Mouse (Mus musculus): ENCODE data around the gene Matk. TPM values are rescaled to one million over a fixed set of nuclear protein-coding genes. Genes with fewer than 3 reads are reported as not detected.
"Not testable (repeated sequence)": the region's sequence is repeated elsewhere in the genome, so short reads cannot be mapped to it uniquely, and the experiment has no call there.

Matk gene
- 2.6 and 4.0 TPM in 2 replicates for polyA plus RNA-seq (2014; fragmentation: Nextera tagmentation; extraction: Ambion mirVana)

DNA sequence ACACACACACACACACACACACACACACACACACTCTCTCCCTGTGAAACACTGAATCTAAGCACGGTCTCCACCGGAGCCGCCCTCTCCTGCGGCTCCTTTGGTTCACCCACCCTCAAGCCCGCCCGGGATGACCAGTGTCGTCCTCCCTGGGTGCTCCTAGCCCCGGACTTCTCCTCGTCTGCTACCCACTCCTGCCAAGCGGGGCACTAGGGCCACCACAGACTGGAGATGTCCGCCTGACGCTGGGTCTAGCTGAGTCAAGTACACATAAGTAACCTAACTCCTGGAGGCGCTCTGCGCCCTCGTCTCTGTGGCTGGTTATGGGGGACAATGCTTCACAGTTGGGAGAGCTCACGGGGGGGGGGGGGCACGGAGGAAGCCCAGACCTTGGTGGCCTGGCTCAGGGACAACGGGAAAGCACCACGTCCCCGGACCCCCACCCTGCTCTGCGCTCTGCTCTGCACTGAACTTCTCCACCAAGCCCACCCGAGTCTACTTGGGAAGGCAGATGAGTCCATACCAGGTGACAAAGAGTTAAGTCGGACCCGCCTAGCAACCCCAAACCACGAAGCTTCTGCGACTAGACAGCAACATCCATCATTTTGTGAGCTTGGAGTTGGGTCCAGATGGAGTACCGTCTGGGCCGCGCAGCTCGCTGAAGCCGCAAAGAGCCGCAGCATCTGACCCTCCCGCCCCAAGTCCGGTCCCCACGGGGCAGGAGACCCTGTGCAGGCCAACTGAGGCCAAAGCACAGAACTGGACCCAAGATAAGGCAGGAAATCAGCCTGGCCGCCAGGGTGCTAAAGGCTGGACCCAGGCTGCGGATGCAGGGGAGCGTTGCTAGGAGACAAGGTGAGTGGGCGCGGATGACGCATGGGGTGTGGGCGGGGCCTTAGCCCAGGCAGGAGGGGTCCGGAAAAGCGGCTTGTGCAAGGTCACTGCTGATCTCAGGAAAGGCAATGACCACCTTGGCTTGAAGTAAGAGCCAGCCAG, at the start of gene Matk:
Gene Matk (plus strand): TSS at position 512 of the 996 bp plus-strand sequence.
- no peak within 1 kb of the TSS for H3K4me3 ChIP-seq (ENCODE audit: low read depth, low read length)
- 0 out of 2 replicates have a peak within 1 kb of the TSS, but pooled peaks have one; percentile 14 for H3K4me2 ChIP-seq (ENCODE audit: low read depth, low read length)
- peaks cover 33% of the 10 kb centered on the region for H3K27me3 ChIP-seq (ENCODE audit: control insufficient read depth, insufficient read depth, low read length)
- ATAC-seq (replicated peaks; ENCODE audit: insufficient number of reproducible peaks, low FRiP score, low TSS enrichment, low read depth) (0 out of 2 replicates have a peak, but pooled peaks have one; percentile 16), DNase-seq (ENCODE audit: low spot score) (peak; percentile 76)
- peaks cover 2% of the 10 kb centered on the region; the same call in 1 of the 2 replicates for H3K4me1 ChIP-seq (ENCODE audit: control insufficient read depth, insufficient read depth, low read length)
- H3K36me3 ChIP-seq (replicated peaks; ENCODE audit: control insufficient read depth, insufficient read depth, low read depth, low read length) = no peaks in the 10 kb centered on the region
- WGBS = 7% methylated on average over 43 of the region's 44 CpGs
- H3K27ac ChIP-seq (replicated peaks; ENCODE audit: low read depth, low read length) = no peak within 1 kb of the TSS
- no peaks in the 10 kb centered on the region for H3K9me3 ChIP-seq (replicated peaks; ENCODE audit: control insufficient read depth, low read length)
- peak within 1 kb of the TSS; percentile 9; the same call in 1 of the 2 replicates for H3K9ac ChIP-seq (replicated peaks; ENCODE audit: low read length)

DNA sequence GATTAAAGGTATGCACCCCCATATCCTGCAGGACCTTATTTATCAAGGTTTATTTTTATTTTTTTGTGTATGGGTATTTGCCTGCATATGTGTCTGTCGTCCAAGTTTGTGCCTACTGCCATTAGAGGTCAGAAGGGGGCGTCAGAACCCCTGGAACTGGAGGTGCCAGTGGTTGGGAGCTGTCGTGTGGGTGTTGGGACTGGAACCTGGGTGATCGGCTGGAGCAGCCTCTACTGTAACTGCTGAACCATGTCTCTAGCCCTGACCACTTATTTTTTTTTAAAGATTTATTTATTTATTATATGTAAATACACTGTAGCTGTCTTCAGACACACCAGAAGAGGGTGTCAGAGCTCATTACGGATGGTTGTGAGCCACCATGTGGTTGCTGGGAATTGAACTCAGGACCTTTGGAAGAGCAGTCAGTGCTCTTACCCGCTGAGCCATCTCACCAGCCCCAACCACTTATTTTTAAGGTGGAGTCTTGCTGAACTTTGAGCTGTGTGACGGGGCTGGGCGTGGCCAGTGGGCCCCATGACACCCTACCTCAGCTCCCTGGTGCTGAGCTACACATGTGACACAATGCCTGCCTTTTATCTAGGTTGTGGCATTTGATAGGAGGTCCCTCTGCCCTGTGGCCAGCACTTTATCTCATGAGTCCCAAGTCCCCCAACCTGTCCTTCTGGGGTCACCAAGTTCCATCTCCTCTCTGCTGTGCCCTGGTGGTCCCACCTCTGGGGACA, 49.6 kb upstream of the Matk start:
- 71% methylated on average over 8 of the region's 8 CpGs for WGBS

DNA sequence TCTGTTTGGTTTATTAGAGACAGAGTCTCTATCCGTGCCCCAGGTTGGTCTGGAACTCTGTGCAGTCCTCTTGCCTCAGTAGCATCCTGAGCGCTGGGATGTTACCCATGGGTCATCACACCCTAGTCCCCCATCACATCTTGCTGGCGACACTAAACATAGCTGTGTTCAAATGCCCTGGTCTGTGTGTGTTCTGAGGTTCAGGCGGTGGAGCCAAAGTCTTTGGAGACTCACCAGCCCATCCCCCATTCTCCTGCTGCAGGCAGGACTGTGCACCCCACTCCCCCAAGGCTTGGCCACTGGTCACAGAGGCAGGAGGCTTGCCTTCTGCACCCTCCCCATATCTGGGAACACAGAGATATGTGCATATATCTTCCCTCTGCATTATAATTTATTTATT, 48.6 kb upstream of the Matk start:
- no peak for ATAC-seq (replicated peaks; ENCODE audit: insufficient number of reproducible peaks, low FRiP score, low TSS enrichment, low read depth)
- Histone ChIP-seq H3K27ac (replicated peaks; ENCODE audit: low read depth, low read length) (no peak overlapping the region), H3K36me3 (replicated peaks; ENCODE audit: control insufficient read depth, insufficient read depth, low read depth, low read length) (no peaks in the 10 kb centered on the region), H3K9ac (replicated peaks; ENCODE audit: low read length) (no peak overlapping the region), H3K4me2 (ENCODE audit: low read depth, low read length) (no peak overlapping the region), H3K27me3 (ENCODE audit: control insufficient read depth, insufficient read depth, low read length) (no peaks in the 10 kb centered on the region), H3K9me3 (replicated peaks; ENCODE audit: control insufficient read depth, low read length) (no peaks in the 10 kb centered on the region), H3K4me1 (ENCODE audit: control insufficient read depth, insufficient read depth, low read length) (no peaks in the 10 kb centered on the region), H3K4me3 (ENCODE audit: low read depth, low read length) (no peak overlapping the region)
- no peak for DNase-seq (ENCODE audit: low spot score)
- 70% methylated on average over 4 of the region's 4 CpGs for WGBS

More for the DNA sequence above, 49.6 kb upstream of the Matk start:
- Histone ChIP-seq H3K4me1 (ENCODE audit: control insufficient read depth, insufficient read depth, low read length) (no peaks in the 10 kb centered on the region), H3K4me2 (ENCODE audit: low read depth, low read length) (no peak overlapping the region), H3K27ac (replicated peaks; ENCODE audit: low read depth, low read length) (no peak overlapping the region), H3K36me3 (replicated peaks; ENCODE audit: control insufficient read depth, insufficient read depth, low read depth, low read length) (no peaks in the 10 kb centered on the region), H3K27me3 (ENCODE audit: control insufficient read depth, insufficient read depth, low read length) (no peaks in the 10 kb centered on the region), H3K4me3 (ENCODE audit: low read depth, low read length) (no peak overlapping the region), H3K9me3 (replicated peaks; ENCODE audit: control insufficient read depth, low read length) (no peaks in the 10 kb centered on the region), H3K9ac (replicated peaks; ENCODE audit: low read length) (no peak overlapping the region)
- ATAC-seq (replicated peaks; ENCODE audit: insufficient number of reproducible peaks, low FRiP score, low TSS enrichment, low read depth) (no peak), DNase-seq (ENCODE audit: low spot score) (no peak)

DNA sequence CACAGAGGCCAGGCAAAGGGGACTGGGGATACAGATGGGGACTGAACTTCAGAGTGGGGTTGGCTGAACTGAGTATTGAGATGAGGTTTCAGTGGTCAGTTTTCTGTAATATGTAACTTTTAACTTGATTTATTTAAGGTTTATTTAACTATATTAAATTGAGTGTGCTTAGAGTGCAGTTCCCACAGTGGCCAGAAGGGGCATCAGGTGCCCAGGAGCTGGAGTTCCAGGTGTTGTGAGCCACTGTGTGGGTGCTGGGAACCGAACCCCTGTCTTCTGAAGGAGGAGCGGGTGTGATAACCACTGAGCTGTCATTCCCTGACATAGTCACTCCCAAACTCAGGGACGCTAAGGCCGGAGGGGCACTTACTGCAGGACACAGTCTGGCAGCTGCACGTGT, 42.6 kb upstream of the Matk start:
- WGBS = 93% methylated on average over 5 of the region's 5 CpGs
- H3K9ac ChIP-seq (replicated peaks; ENCODE audit: low read length) = no peak overlapping the region
- DNase-seq (ENCODE audit: low spot score) (no peak), ATAC-seq (replicated peaks; ENCODE audit: insufficient number of reproducible peaks, low FRiP score, low TSS enrichment, low read depth) (no peak)
- no peak overlapping the region for H3K4me2 ChIP-seq (ENCODE audit: low read depth, low read length)
- H3K4me3 ChIP-seq (ENCODE audit: low read depth, low read length) = no peak overlapping the region
- H3K4me1 ChIP-seq (ENCODE audit: control insufficient read depth, insufficient read depth, low read length) = no peaks in the 10 kb centered on the region
- H3K27me3 ChIP-seq (ENCODE audit: control insufficient read depth, insufficient read depth, low read length) = no peaks in the 10 kb centered on the region
- H3K36me3 ChIP-seq (replicated peaks; ENCODE audit: control insufficient read depth, insufficient read depth, low read depth, low read length) = no peaks in the 10 kb centered on the region; the same call in 1 of the 2 replicates
- no peak overlapping the region for H3K27ac ChIP-seq (replicated peaks; ENCODE audit: low read depth, low read length)
- no peaks in the 10 kb centered on the region; the same call in 1 of the 2 replicates for H3K9me3 ChIP-seq (replicated peaks; ENCODE audit: control insufficient read depth, low read length)

DNA sequence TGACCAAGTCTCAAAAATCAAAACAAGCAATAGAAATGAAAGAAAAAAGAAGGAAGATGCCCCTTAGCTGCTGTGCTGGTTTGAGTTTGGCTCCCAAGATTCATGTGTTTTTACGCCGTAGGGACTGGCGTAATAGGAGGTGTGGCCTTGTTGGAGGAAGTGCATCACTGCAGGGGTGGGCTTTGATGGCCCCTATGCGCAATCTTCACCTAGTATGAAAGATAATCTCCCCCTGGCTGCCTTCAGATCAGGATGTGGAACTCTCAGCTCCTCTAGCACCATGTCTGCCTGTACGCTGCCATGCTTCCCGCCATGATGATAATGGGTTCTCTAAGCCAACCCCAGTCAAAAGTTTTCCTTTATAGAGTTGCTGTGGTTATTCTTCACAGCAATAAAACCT, 36.5 kb upstream of the Matk start:
- H3K4me1 ChIP-seq (ENCODE audit: control insufficient read depth, insufficient read depth, low read length) = no peaks in the 10 kb centered on the region
- no peaks in the 10 kb centered on the region for H3K27me3 ChIP-seq (ENCODE audit: control insufficient read depth, insufficient read depth, low read length)
- H3K27ac ChIP-seq (replicated peaks; ENCODE audit: low read depth, low read length) = no peak overlapping the region
- no peak overlapping the region for H3K9ac ChIP-seq (replicated peaks; ENCODE audit: low read length)
- H3K9me3 ChIP-seq (replicated peaks; ENCODE audit: control insufficient read depth, low read length) = no peaks in the 10 kb centered on the region
- no peak overlapping the region for H3K4me2 ChIP-seq (ENCODE audit: low read depth, low read length)
- DNase-seq (ENCODE audit: low spot score) (no peak), ATAC-seq (replicated peaks; ENCODE audit: insufficient number of reproducible peaks, low FRiP score, low TSS enrichment, low read depth) (no peak)
- no peaks in the 10 kb centered on the region; the same call in 1 of the 2 replicates for H3K36me3 ChIP-seq (replicated peaks; ENCODE audit: control insufficient read depth, insufficient read depth, low read depth, low read length)
- WGBS = 89% methylated on average over 6 of the region's 6 CpGs
- H3K4me3 ChIP-seq (ENCODE audit: low read depth, low read length) = no peak overlapping the region

DNA sequence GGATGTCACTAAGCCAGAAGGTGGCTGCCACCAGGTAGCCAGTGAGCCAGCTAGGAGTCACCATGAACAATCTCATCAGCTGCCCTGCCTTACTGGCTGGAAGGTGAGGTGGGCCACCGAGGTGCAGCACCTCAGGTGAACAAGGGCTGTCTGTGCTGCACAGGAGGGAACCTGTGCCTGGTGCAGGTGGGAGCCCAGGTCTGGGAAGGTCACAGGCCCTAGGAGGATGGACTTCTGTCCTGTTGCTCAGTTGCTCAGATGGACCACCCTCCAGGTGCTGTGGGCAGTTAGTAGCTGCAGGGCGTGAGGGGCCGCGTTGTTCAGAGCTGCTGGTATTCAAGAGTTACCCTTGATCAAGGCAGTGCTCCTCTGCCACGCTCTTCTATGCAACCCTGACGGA, 35.9 kb upstream of the Matk start:
- Histone ChIP-seq H3K9me3 (replicated peaks; ENCODE audit: control insufficient read depth, low read length) (no peaks in the 10 kb centered on the region), H3K36me3 (replicated peaks; ENCODE audit: control insufficient read depth, insufficient read depth, low read depth, low read length) (no peaks in the 10 kb centered on the region; the same call in 1 of the 2 replicates), H3K27ac (replicated peaks; ENCODE audit: low read depth, low read length) (no peak overlapping the region), H3K27me3 (ENCODE audit: control insufficient read depth, insufficient read depth, low read length) (no peaks in the 10 kb centered on the region), H3K9ac (replicated peaks; ENCODE audit: low read length) (no peak overlapping the region), H3K4me2 (ENCODE audit: low read depth, low read length) (no peak overlapping the region), H3K4me1 (ENCODE audit: control insufficient read depth, insufficient read depth, low read length) (no peaks in the 10 kb centered on the region), H3K4me3 (ENCODE audit: low read depth, low read length) (no peak overlapping the region)
- 86% methylated on average over 6 of the region's 6 CpGs for WGBS
- DNase-seq (ENCODE audit: low spot score) (no peak), ATAC-seq (replicated peaks; ENCODE audit: insufficient number of reproducible peaks, low FRiP score, low TSS enrichment, low read depth) (no peak)

DNA sequence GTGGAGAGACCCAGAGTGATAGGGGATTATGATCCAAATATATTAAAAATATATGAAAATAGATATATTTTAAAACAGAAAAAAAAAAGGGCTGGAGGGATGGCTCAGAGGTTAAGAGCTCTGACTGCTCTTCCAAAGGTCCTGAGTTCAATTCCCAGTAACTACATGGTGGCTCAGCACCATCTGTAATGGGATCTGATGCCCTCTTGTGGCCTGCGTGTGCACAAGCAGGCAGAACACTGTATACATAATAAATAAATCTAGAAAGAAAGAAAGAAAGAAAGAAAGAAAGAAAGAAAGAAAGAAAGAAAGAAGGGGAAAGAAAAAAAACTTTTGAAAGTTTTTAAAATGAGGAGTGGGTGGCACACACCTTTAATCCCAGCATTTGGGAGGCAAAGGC, 35.5 kb upstream of the Matk start:
- 28% methylated on average over 1 of the region's 1 CpGs for WGBS

More for the DNA sequence above, 35.5 kb upstream of the Matk start:
- not testable (repeated sequence) for H3K36me3 ChIP-seq (replicated peaks; ENCODE audit: control insufficient read depth, insufficient read depth, low read depth, low read length); H3K27ac ChIP-seq (replicated peaks; ENCODE audit: low read depth, low read length); ATAC-seq (replicated peaks; ENCODE audit: insufficient number of reproducible peaks, low FRiP score, low TSS enrichment, low read depth); H3K4me2 ChIP-seq (ENCODE audit: low read depth, low read length); H3K9me3 ChIP-seq (replicated peaks; ENCODE audit: control insufficient read depth, low read length); H3K4me1 ChIP-seq (ENCODE audit: control insufficient read depth, insufficient read depth, low read length); H3K4me3 ChIP-seq (ENCODE audit: low read depth, low read length); H3K9ac ChIP-seq (replicated peaks; ENCODE audit: low read length); H3K27me3 ChIP-seq (ENCODE audit: control insufficient read depth, insufficient read depth, low read length)
- DNase-seq (ENCODE audit: low spot score) = peak; percentile 39

All from embryonic facial prominence, embryonic 11.5 days (tissue).